Mouse (Mus musculus): ENCODE measurements around the gene Dph2. TPM values are rescaled to one million over a fixed set of nuclear protein-coding genes. Genes with fewer than 3 reads are reported as not detected.

Dph2 gene
- polyA plus RNA-seq, 1 experiment from 2014 or later, result 12.9 TPM

DNA sequence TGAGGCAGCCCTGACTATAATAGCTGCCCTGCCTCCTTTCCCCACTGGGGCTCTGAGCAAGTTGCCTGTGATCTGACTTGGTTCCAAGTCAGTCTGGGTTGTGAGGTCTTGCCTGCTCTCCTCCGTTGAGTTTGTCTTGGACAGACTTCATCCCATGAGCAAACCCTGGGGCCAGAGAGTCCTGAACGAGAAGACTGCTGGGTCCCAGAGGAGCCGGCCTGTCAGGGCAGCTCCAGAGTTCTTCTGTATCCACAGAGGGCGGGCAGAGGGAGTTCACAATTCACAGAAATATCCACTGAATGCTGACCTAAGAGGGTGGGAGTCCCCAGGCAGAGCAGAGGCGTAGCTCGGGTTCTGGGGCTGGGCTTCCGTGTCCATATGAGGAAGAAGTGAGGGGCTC is 41.0 kb downstream of the Dph2 start:
- H3K4me1 ChIP-seq (replicated peaks), result peaks cover 27% of the 10 kb centered on the region
- no peak overlapping the region for H3K4me2 ChIP-seq
- 66% methylated on average over 7 of the region's 7 CpGs for WGBS
- H3K27me3 ChIP-seq (replicated peaks), result 0 out of 2 replicates have a peak, but pooled peaks cover 12% of the 10 kb centered on the region
- H3K36me3 ChIP-seq, result peaks cover 2% of the 10 kb centered on the region; the same call in 1 of the 2 replicates
- H3K4me3 ChIP-seq, result no peak overlapping the region
- no peaks in the 10 kb centered on the region for H3K9me3 ChIP-seq (replicated peaks)
- no peak for ATAC-seq (ENCODE audit: insufficient number of reproducible peaks, low FRiP score)
- H3K27ac ChIP-seq (ENCODE audit: poor library complexity, severe bottlenecking), result no peak overlapping the region
- H3K9ac ChIP-seq, result no peak overlapping the region

DNA sequence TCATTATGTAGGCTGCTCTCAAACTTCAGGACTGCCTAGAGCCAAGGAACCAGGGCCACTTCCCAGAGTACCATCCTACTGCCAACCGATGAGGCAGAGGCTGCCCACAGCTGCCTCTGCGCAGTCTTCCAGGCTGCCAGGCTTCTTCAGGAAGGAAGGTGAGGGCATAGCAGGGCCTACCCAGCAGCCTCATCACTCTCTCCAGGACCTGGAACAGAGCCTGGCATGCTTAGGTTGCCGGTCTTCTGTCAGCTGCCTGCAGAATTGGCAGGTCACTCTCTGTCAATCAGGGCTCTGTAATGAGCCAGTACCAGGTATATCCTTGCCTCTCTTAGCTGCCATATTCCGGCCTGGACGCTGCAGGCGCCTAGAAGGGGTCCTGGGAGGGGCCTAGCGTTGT is 41.7 kb downstream of the Dph2 start:
- Histone ChIP-seq H3K27ac (ENCODE audit: poor library complexity, severe bottlenecking) (no peak overlapping the region), H3K4me1 (replicated peaks) (peaks cover 22% of the 10 kb centered on the region), H3K4me3 (no peak overlapping the region), H3K4me2 (no peak overlapping the region), H3K36me3 (peaks cover 4% of the 10 kb centered on the region; the same call in 1 of the 2 replicates), H3K9me3 (replicated peaks) (no peaks in the 10 kb centered on the region), H3K9ac (no peak overlapping the region), H3K27me3 (replicated peaks) (0 out of 2 replicates have a peak, but pooled peaks cover 12% of the 10 kb centered on the region)
- no peak for ATAC-seq (ENCODE audit: insufficient number of reproducible peaks, low FRiP score)
- 85% methylated on average over 7 of the region's 7 CpGs for WGBS

DNA sequence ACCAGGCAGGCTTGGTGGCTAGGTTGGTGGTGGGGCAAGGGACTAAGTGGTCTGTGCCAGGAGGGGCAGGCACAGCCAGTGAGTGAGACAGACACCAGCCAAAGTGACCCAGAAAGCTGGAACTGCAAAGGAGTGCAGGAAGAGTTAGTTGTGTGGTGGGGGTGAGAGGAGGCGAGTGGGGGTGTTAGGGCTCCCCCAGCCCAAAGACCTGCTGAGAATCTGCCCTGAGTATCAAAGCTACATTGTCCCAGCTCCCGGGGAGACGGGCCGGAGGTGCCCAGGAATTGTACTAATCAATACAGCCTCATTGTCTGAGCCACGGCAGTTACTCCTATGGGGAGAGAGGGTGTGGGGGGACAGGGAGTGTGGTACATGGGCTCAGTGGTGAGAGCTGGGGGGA is 42.3 kb downstream of the Dph2 start:
- Histone ChIP-seq H3K9me3 (replicated peaks) (no peaks in the 10 kb centered on the region), H3K4me2 (no peak overlapping the region), H3K27ac (ENCODE audit: poor library complexity, severe bottlenecking) (no peak overlapping the region), H3K9ac (no peak overlapping the region), H3K27me3 (replicated peaks) (0 out of 2 replicates have a peak, but pooled peaks cover 12% of the 10 kb centered on the region), H3K4me1 (replicated peaks) (peaks cover 15% of the 10 kb centered on the region), H3K36me3 (peaks cover 4% of the 10 kb centered on the region; the same call in 1 of the 2 replicates), H3K4me3 (no peak overlapping the region)
- 78% methylated on average over 5 of the region's 5 CpGs for WGBS
- ATAC-seq (ENCODE audit: insufficient number of reproducible peaks, low FRiP score), result no peak

DNA sequence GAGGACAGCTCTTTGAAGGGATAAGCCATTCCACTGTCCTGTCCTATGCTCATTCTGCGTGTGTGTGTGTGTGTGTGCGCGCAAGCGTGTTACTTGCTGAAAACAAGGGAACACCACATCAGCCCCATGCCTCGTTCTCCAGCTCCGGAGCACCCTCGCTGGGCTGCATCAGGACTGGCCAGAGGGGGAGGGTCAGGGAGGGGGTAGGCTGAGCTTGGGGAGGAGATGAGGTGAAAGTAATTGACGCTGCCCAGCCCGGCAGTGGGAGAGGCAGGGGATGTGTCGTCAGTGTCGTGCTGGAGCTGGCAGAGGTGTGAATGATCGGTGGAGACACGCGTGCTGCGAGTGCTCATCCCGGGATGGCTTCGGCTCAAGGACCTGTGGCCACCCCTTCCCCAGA is 42.8 kb downstream of the Dph2 start:
- Histone ChIP-seq H3K27ac (ENCODE audit: poor library complexity, severe bottlenecking) (no peak overlapping the region), H3K36me3 (peaks cover 4% of the 10 kb centered on the region; the same call in 1 of the 2 replicates), H3K4me2 (no peak overlapping the region), H3K27me3 (replicated peaks) (0 out of 2 replicates have a peak, but pooled peaks cover 12% of the 10 kb centered on the region), H3K4me3 (no peak overlapping the region), H3K9ac (no peak overlapping the region), H3K9me3 (replicated peaks) (no peaks in the 10 kb centered on the region), H3K4me1 (replicated peaks) (peaks cover 10% of the 10 kb centered on the region)
- ATAC-seq (ENCODE audit: insufficient number of reproducible peaks, low FRiP score), result no peak
- 52% methylated on average over 17 of the region's 17 CpGs for WGBS

DNA sequence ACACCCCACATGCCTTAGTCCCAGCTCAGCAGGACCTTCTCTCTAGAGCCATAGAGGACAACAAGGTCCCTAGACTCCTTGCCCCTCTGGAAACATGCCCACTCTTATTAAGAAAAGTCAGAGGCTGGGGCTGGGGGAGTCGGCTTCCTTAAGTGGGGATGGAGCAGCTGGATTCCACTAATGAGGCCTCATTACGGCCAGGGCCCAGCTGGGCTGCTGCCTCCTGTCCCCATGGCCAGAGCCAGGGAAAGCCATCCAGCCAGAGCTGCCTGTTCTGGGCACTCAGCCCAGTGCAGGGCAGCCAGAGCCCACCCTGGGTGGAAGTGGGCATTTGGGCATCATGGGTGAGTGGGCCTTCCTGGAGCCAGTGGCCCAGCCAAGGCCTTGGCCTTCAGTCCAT is 44.8 kb downstream of the Dph2 start:
- Histone ChIP-seq H3K9me3 (replicated peaks) (no peaks in the 10 kb centered on the region), H3K4me3 (no peak overlapping the region), H3K27ac (ENCODE audit: poor library complexity, severe bottlenecking) (no peak overlapping the region), H3K36me3 (peaks cover 4% of the 10 kb centered on the region; the same call in 1 of the 2 replicates), H3K9ac (no peak overlapping the region), H3K4me1 (replicated peaks) (peaks cover 5% of the 10 kb centered on the region), H3K4me2 (no peak overlapping the region), H3K27me3 (replicated peaks) (0 out of 2 replicates have a peak, but pooled peaks cover 12% of the 10 kb centered on the region)
- no peak for ATAC-seq (ENCODE audit: insufficient number of reproducible peaks, low FRiP score)
- WGBS, result 67% methylated on average over 2 of the region's 2 CpGs

DNA sequence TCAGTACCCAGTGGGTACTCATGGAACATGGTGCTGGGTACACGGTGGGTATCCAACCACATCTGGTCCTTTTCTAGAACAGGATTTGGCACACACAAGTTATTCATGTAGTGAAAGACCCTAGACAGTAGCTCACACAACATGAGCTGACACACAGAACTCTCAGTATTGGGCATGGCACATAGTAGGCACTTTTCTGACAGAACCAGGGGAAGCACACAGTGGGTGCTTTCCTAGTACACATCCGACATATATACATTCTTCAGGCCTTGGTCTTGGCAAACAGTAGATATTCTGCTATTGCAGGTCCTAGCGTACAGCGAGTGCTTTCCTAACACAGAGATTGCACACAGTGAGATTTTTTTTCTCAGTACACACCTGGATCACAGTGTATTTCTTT is 45.6 kb downstream of the Dph2 start:
- Histone ChIP-seq H3K4me3 (no peak overlapping the region), H3K36me3 (peaks cover 4% of the 10 kb centered on the region; the same call in 1 of the 2 replicates), H3K27me3 (replicated peaks) (0 out of 2 replicates have a peak, but pooled peaks cover 12% of the 10 kb centered on the region), H3K9me3 (replicated peaks) (no peaks in the 10 kb centered on the region), H3K27ac (ENCODE audit: poor library complexity, severe bottlenecking) (no peak overlapping the region), H3K4me1 (replicated peaks) (peaks cover 5% of the 10 kb centered on the region), H3K9ac (no peak overlapping the region), H3K4me2 (no peak overlapping the region)
- WGBS, result 95% methylated on average over 4 of the region's 4 CpGs
- ATAC-seq (ENCODE audit: insufficient number of reproducible peaks, low FRiP score), result no peak

DNA sequence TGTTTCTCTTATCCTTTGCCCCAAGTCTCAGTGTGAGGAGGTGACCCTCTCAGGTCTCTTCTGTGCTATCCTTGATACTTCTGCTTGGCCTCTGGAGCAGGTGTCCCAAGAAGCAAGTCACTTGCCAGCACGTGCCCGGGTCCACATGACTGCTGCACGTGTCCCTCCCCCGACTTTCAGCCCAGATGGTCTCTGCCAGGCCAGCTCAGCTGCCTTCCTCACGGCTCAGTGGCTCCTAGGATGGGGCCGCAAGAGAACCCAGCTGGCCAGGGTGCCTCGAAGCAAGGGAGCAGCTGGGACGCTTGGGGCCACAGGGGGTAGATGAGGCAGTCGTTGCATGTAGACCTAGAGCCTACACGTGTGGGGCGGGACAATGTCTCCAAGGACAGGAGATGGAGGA is 46.5 kb downstream of the Dph2 start:
- 77% methylated on average over 11 of the region's 11 CpGs for WGBS
- H3K27me3 ChIP-seq (replicated peaks), result 0 out of 2 replicates have a peak, but pooled peaks cover 12% of the 10 kb centered on the region
- H3K4me2 ChIP-seq, result no peak overlapping the region
- no peak overlapping the region for H3K27ac ChIP-seq (ENCODE audit: poor library complexity, severe bottlenecking)
- H3K9ac ChIP-seq, result no peak overlapping the region
- H3K9me3 ChIP-seq (replicated peaks), result no peaks in the 10 kb centered on the region
- ATAC-seq (ENCODE audit: insufficient number of reproducible peaks, low FRiP score), result no peak
- no peak overlapping the region for H3K4me3 ChIP-seq
- peaks cover 4% of the 10 kb centered on the region; the same call in 1 of the 2 replicates for H3K36me3 ChIP-seq
- H3K4me1 ChIP-seq (replicated peaks), result peaks cover 5% of the 10 kb centered on the region

DNA sequence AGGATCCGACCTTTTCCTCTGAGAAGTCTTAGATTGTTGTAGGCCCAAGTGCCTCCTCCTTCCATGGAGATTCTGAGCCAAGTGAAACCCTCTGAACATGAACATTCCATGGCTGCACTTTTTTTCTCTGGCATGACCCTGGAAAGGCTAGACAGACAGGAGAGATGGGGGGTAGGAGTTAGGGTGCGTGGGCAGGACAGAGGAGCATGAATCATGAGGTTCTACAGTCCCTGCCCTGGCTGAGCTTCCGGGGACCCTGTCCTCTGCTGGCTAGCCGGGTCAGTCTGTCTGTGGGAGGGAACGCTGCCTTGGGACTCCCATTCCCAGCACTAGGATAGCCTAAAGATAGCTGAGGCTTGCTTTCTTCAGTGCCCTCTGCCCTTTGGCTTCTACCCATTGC is 47.4 kb downstream of the Dph2 start:
- no peak overlapping the region for H3K9ac ChIP-seq
- no peak overlapping the region for H3K4me3 ChIP-seq
- peaks cover 4% of the 10 kb centered on the region; the same call in 1 of the 2 replicates for H3K36me3 ChIP-seq
- no peak overlapping the region for H3K27ac ChIP-seq (ENCODE audit: poor library complexity, severe bottlenecking)
- no peak for ATAC-seq (ENCODE audit: insufficient number of reproducible peaks, low FRiP score)
- 83% methylated on average over 5 of the region's 5 CpGs for WGBS
- H3K4me1 ChIP-seq (replicated peaks), result peaks cover 5% of the 10 kb centered on the region
- H3K27me3 ChIP-seq (replicated peaks), result 0 out of 2 replicates have a peak, but pooled peaks cover 12% of the 10 kb centered on the region
- H3K4me2 ChIP-seq, result no peak overlapping the region
- no peaks in the 10 kb centered on the region for H3K9me3 ChIP-seq (replicated peaks)

DNA sequence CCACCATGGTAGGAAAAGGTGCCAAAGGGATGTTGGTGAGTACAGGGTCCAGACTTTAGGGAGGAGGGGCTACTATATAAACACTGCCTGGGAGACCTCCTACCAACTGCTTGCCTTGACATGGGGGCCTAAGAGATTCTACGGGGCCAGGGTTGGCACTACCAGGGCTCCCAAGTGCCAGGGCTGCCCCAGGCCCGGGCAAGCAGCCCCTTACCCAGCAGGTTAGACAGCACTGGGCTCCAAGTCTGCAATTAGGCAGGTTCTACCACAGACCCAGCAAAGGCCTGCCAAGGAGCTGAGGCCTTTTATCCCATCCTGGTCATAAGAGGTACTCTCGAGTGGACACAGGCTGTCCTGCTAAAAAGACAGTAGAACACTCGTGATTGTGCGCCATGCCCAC is 48.7 kb downstream of the Dph2 start:
- 81% methylated on average over 5 of the region's 5 CpGs for WGBS
- Histone ChIP-seq H3K9me3 (replicated peaks) (no peaks in the 10 kb centered on the region), H3K27me3 (replicated peaks) (0 out of 2 replicates have a peak, but pooled peaks cover 5% of the 10 kb centered on the region), H3K9ac (no peak overlapping the region), H3K4me3 (no peak overlapping the region), H3K4me1 (replicated peaks) (no peaks in the 10 kb centered on the region), H3K27ac (ENCODE audit: poor library complexity, severe bottlenecking) (no peak overlapping the region), H3K36me3 (peaks cover 4% of the 10 kb centered on the region; the same call in 1 of the 2 replicates), H3K4me2 (no peak overlapping the region)
- no peak for ATAC-seq (ENCODE audit: insufficient number of reproducible peaks, low FRiP score)

DNA sequence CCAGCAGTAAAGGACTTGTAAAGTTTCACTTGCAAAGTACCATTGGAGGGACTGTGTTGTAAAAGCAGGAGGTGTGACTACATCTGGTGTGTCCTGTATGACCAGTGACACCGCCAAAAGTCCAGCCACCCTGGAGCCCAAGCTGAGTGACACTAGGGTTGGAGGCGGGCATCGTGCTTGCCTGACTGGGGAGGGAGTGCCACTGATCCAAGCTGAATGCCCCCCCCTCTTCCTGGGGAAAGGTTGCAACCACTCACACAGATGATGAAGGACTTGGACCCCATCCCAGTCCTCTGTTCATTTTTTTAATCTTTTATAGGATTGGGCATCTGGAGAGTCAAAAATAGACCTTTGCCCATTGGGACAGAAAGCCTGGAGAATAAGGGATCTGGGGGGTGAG is 50.3 kb downstream of the Dph2 start:
- no peak overlapping the region for H3K4me2 ChIP-seq
- H3K27me3 ChIP-seq (replicated peaks), result no peaks in the 10 kb centered on the region
- ATAC-seq (ENCODE audit: insufficient number of reproducible peaks, low FRiP score), result no peak
- H3K4me3 ChIP-seq, result no peak overlapping the region
- no peak overlapping the region for H3K9ac ChIP-seq
- no peak overlapping the region for H3K27ac ChIP-seq (ENCODE audit: poor library complexity, severe bottlenecking)
- 73% methylated on average over 3 of the region's 3 CpGs for WGBS
- peaks cover 4% of the 10 kb centered on the region; the same call in 1 of the 2 replicates for H3K36me3 ChIP-seq
- no peaks in the 10 kb centered on the region for H3K4me1 ChIP-seq (replicated peaks)
- no peaks in the 10 kb centered on the region for H3K9me3 ChIP-seq (replicated peaks)

DNA sequence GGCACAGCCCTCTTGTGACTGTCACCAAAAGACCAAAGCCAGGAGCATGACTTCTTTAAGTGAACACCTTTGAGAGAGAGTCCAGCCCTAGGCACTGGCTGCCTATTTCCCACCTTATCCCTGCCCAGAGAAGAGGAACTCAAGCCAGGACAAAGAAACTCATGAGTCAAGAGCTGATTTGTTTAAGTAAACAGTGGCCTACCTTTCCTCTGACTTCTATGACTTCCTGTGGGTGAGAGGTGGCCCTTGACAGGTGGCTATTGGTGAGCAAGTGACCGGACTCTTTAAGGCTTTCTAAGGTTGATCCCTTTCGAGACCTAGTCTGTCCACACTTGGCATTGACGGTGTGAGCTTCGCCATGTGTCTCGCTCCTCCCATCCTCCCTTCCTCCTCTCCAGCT is 51.0 kb downstream of the Dph2 start:
- H3K27ac ChIP-seq (ENCODE audit: poor library complexity, severe bottlenecking), result no peak overlapping the region
- no peak overlapping the region for H3K4me3 ChIP-seq
- peaks cover 2% of the 10 kb centered on the region; the same call in 1 of the 2 replicates for H3K36me3 ChIP-seq
- no peaks in the 10 kb centered on the region for H3K27me3 ChIP-seq (replicated peaks)
- no peak overlapping the region for H3K4me2 ChIP-seq
- no peaks in the 10 kb centered on the region for H3K4me1 ChIP-seq (replicated peaks)
- ATAC-seq (ENCODE audit: insufficient number of reproducible peaks, low FRiP score), result no peak
- no peak overlapping the region for H3K9ac ChIP-seq
- no peaks in the 10 kb centered on the region for H3K9me3 ChIP-seq (replicated peaks)
- WGBS, result 90% methylated on average over 5 of the region's 5 CpGs

DNA sequence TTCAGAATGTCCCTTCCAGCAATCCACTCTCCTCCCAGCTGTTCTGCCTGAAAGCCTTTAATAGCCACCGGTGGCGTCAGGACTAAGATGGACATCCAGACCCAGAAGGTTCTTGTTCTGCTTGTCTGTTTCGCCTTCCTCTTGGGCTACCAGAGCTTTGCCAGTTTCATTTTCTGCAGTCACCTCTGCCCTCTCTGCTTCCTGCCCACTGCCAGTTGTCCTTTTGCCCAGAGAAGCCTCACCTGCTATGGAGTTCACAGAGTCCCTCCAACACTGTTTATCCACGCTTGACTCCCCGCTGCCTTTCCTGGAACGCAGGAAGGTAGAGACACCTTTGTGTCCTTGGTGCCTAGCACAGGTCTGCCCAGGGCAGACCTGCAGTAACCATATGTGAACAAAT is 52.5 kb downstream of the Dph2 start:
- Histone ChIP-seq H3K9me3 (replicated peaks) (no peaks in the 10 kb centered on the region), H3K36me3 (no peaks in the 10 kb centered on the region), H3K4me2 (no peak overlapping the region; the same call in 1 of the 2 replicates), H3K4me1 (replicated peaks) (peaks cover 6% of the 10 kb centered on the region), H3K4me3 (no peak overlapping the region), H3K9ac (no peak overlapping the region), H3K27ac (ENCODE audit: poor library complexity, severe bottlenecking) (no peak overlapping the region), H3K27me3 (replicated peaks) (no peaks in the 10 kb centered on the region)
- ATAC-seq (ENCODE audit: insufficient number of reproducible peaks, low FRiP score), result no peak
- 73% methylated on average over 6 of the region's 6 CpGs for WGBS
